8 mouse cellular contexts compared by ENCODE assay signal in the genomic region with DNA sequence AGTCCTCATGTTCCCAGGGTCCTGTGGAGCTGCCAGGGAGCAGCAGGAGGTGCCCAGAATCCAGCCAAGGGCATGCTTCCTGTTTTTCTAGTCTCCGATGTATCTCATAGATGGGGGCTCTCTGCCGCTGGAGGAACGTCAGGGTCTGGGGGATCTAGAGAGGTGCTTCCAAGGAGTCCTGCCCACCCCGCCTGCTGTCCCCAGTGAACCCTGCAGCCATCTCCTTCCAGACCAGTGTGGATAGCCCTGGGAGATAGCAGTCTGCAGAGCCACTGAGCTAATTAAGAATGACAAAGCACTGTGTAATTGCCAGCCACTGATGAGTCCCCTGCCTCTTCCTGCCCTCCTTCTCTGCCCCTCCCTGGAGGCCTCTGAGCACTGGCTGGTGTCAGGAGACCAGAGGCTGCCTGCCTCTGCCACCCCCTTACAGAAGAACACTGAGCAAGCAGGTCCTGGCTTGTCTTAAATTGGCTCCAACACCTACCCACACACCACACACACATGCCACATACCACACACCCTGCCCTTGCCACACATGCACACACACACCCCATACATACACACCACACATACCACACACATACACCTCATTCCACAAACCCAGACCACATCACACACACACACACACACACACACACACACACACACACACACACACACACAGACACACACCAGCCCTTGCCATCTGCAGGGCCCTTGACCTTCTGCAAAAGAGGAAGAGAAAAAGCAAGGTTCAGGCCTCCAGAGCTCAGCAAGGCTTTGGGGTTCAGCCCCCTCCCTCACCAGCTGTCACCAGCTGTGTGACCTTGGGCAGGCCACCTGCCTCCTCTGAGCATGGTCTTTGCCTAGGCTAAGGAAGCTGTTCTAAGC. TPM values are rescaled to one million over a fixed set of nuclear protein-coding genes. Genes with fewer than 3 reads are reported as not detected.
DNase-seq lines count a peak whose midpoint lies in the region; ATAC-seq and TF ChIP-seq lines count a peak whose summit lies in the region.

No protein-coding gene starts in this region.

- H3K36me3 ChIP-seq in hindbrain, embryonic 10.5 days = no peaks in the 10 kb centered on the region
- H3K36me3 ChIP-seq in hindbrain, embryonic 11.5 days (ENCODE audit: control insufficient read depth, insufficient read depth, low read length) = no peaks in the 10 kb centered on the region
- H3K36me3 ChIP-seq in intestine, embryonic 16.5 days (ENCODE audit: control insufficient read depth, insufficient read depth, low read length) = no peaks in the 10 kb centered on the region

- H3K4me2 ChIP-seq in hindbrain, embryonic 11.5 days (replicated peaks; ENCODE audit: low read depth, low read length) = no peak overlapping the region
- no peak overlapping the region for H3K4me2 ChIP-seq in intestine, embryonic 16.5 days (ENCODE audit: low read depth, low read length)

- H3K9me3 ChIP-seq in hindbrain, embryonic 10.5 days = no peaks in the 10 kb centered on the region
- no peaks in the 10 kb centered on the region for H3K9me3 ChIP-seq in hindbrain, embryonic 11.5 days (ENCODE audit: control insufficient read depth, low read length)
- no peaks in the 10 kb centered on the region for H3K9me3 ChIP-seq in intestine, embryonic 16.5 days (ENCODE audit: control insufficient read depth, low read length)

- no peak for TF ChIP-seq CTCF in bone marrow, adult 2 months (IDR thresholded peaks at IDR 0.05; ENCODE audit: control insufficient read depth, insufficient read depth, low read length)

- H3K4me1 ChIP-seq in hindbrain, embryonic 10.5 days (replicated peaks) = peaks cover 32% of the 10 kb centered on the region
- H3K4me1 ChIP-seq in hindbrain, embryonic 11.5 days (replicated peaks; ENCODE audit: control insufficient read depth, insufficient read depth, low read length) = peaks cover 9% of the 10 kb centered on the region
- H3K4me1 ChIP-seq in bone marrow, adult 2 months (ENCODE audit: control insufficient read depth, insufficient read depth, low read length) = peaks cover 7% of the 10 kb centered on the region
- H3K4me1 ChIP-seq in intestine, embryonic 16.5 days (ENCODE audit: control insufficient read depth, insufficient read depth, low read length) = peaks cover 12% of the 10 kb centered on the region

- H3K9ac ChIP-seq in hindbrain, embryonic 11.5 days (ENCODE audit: low read depth, low read length) = no peak overlapping the region
- no peak overlapping the region for H3K9ac ChIP-seq in intestine, embryonic 16.5 days (ENCODE audit: low read depth, low read length)

- H3K27ac ChIP-seq in hindbrain, embryonic 10.5 days = 0 out of 2 replicates have a peak overlapping the region, but pooled peaks have one; percentile 24
- H3K27ac ChIP-seq in hindbrain, embryonic 11.5 days (ENCODE audit: low read depth, low read length) = no peak overlapping the region
- H3K27ac ChIP-seq in bone marrow, adult 2 months (ENCODE audit: control insufficient read depth, insufficient read depth, low read depth, low read length, poor library complexity) = peak overlapping the region; percentile 59
- no peak overlapping the region for H3K27ac ChIP-seq in intestine, embryonic 16.5 days (ENCODE audit: low read length)

- ATAC-seq in hindbrain, embryonic 11.5 days (ENCODE audit: low FRiP score) = no peak
- ATAC-seq in intestine, embryonic 16.5 days = peak; percentile 14

- no peak for DNase-seq in hindbrain, embryonic 10.5 days (ENCODE audit: low spot score)
- no peak for DNase-seq in hindbrain, embryonic 11.5 days (ENCODE audit: low spot score)
- DNase-seq in spleen, postnatal 36 days (ENCODE audit: low spot score in 2 of 2) = peak; percentile 77 to 79
- DNase-seq in frontal cortex, postnatal 25 days (ENCODE audit: low spot score in 2 of 2) = no peak
- DNase-seq in urinary bladder, postnatal 25 days (ENCODE audit: low spot score) = no peak
- no peak for DNase-seq in adipocyte (ENCODE audit: low spot score)

- 51% methylated on average over 4 of the region's 4 CpGs for WGBS in hindbrain, embryonic 10.5 days
- WGBS in hindbrain, embryonic 11.5 days = 39% methylated on average over 4 of the region's 4 CpGs
- 13% methylated on average over 4 of the region's 4 CpGs for WGBS in bone marrow, adult 2 months
- WGBS in intestine, embryonic 16.5 days = 51% methylated on average over 4 of the region's 4 CpGs

- H3K4me3 ChIP-seq in hindbrain, embryonic 10.5 days = no peak overlapping the region
- H3K4me3 ChIP-seq in hindbrain, embryonic 11.5 days (ENCODE audit: low read depth, low read length) = no peak overlapping the region
- H3K4me3 ChIP-seq in bone marrow, adult 2 months (replicated peaks; ENCODE audit: control insufficient read depth, low read depth, low read length) = no peak overlapping the region
- no peak overlapping the region for H3K4me3 ChIP-seq in intestine, embryonic 16.5 days (ENCODE audit: low read length)

- no peak for TF ChIP-seq POLR2A in bone marrow, adult 2 months (IDR thresholded peaks at IDR 0.05; ENCODE audit: borderline replicate concordance, control insufficient read depth, low read depth, low read length)

- peaks cover 25% of the 10 kb centered on the region for H3K27me3 ChIP-seq in hindbrain, embryonic 10.5 days (ENCODE audit: insufficient read depth, poor library complexity, severe bottlenecking)
- H3K27me3 ChIP-seq in hindbrain, embryonic 11.5 days (ENCODE audit: control insufficient read depth, insufficient read depth, low read length) = peaks cover 5% of the 10 kb centered on the region; the same call in 1 of the 2 replicates
- 0 out of 2 replicates have a peak, but pooled peaks cover 2% of the 10 kb centered on the region for H3K27me3 ChIP-seq in intestine, embryonic 16.5 days (replicated peaks; ENCODE audit: control insufficient read depth, insufficient read depth, low read length)

RNA-seq across cellular contexts. Expression of gene Ldlrap1, which starts 5.2 kb away (rescaled TPM):
- 9.7 and 11.4 TPM in 2 replicates for polyA plus RNA-seq in hindbrain, embryonic 10.5 days (2016; fragmentation: Nextera tagmentation; extraction: Ambion mirVana)
- polyA plus RNA-seq in hindbrain, embryonic 11.5 days (2014; fragmentation: Nextera tagmentation; extraction: Ambion mirVana) = 4.3 and 5.6 TPM in 2 replicates
- 23.1 and 45.9 TPM in 2 replicates for polyA plus RNA-seq in bone marrow, adult 2 months (2011; ENCODE audit: insufficient read depth, insufficient read length, low replicate concordance, missing spikeins)
- polyA plus RNA-seq in intestine, embryonic 16.5 days (2015; fragmentation: Nextera tagmentation; extraction: Ambion mirVana) = 19.0 and 19.6 TPM in 2 replicates

Comparison
In these comparisons a context has a peak if more than half of its experiments do, and no peak if none do; other contexts are left out.
1. H3K27ac ChIP-seq: peak in hindbrain, embryonic 10.5 days (single experiment) and bone marrow, adult 2 months (single experiment); none in hindbrain, embryonic 11.5 days (single experiment) and intestine, embryonic 16.5 days (single experiment).
2. DNase-seq: peak in spleen, postnatal 36 days (2 of 2); none in hindbrain, embryonic 10.5 days (single experiment), hindbrain, embryonic 11.5 days (single experiment), frontal cortex, postnatal 25 days (0 of 2), urinary bladder, postnatal 25 days (single experiment) and adipocyte (single experiment).